Mouse (Mus musculus): ENCODE data around the gene Gon4l. TPM values are rescaled to one million over a fixed set of nuclear protein-coding genes. Genes with fewer than 3 reads are reported as not detected.

Gon4l gene
- total and polyA plus RNA-seq, 3 experiments: 16.5 to 32.9 (median 26.4) TPM

GRCm38 (mm10) chr3:88925651-88926050 lies 90.6 kb downstream of the Gon4l start:
- no peak for DNase-seq (ENCODE audit: extremely low read depth)
- dilution Hi-C loops (cut with MboI; ENCODE audit: extremely low pct_ligation_motif_present, extremely low pct_unique_long_range_greater_than_20kb, low sequenced_read_pairs): no loop called here
- in situ Hi-C loops (cut with MboI; ENCODE audit: low pct_ligation_motif_present, low pct_unique_long_range_greater_than_20kb, low sequenced_read_pairs): loop anchor here (25.0 kb wide), 1 partner anchor 112 kb away; no protein-coding TSS in a partner anchor

GRCm38 (mm10) chr3:88929501-88929900 lies 94.5 kb downstream of the Gon4l start:
- dilution Hi-C loops (cut with MboI; ENCODE audit: extremely low pct_ligation_motif_present, extremely low pct_unique_long_range_greater_than_20kb, low sequenced_read_pairs): no loop called here
- no peak overlapping the region for H3K4me2 ChIP-seq (ENCODE audit: insufficient read depth, low read depth, poor library complexity, severe bottlenecking)
- no peak for TF ChIP-seq MAX (IDR thresholded peaks at IDR 0.05; ENCODE audit: low read length)
- TF ChIP-seq MEF2A (IDR thresholded peaks at IDR 0.05; ENCODE audit: borderline replicate concordance, low read depth, low read length): no peak
- TF ChIP-seq CTCF (conservative IDR thresholded peaks at IDR 0.05 in 1 of 2, IDR thresholded peaks at IDR 0.05 in 1 of 2; ENCODE audit: low read depth in 2 of 2, low read length in 2 of 2): no peak
- TF ChIP-seq ELF1 (IDR thresholded peaks at IDR 0.05; ENCODE audit: low read depth, low read length): no peak
- no peak for TF ChIP-seq NRF1 (IDR thresholded peaks at IDR 0.05; ENCODE audit: low read depth, low read length)
- no peak overlapping the region for H3K27ac ChIP-seq (ENCODE audit: insufficient read depth, low read depth)
- H3K4me1 ChIP-seq (ENCODE audit: control insufficient read depth in 1 of 2, insufficient read depth in 2 of 2): no peaks in the 10 kb centered on the region
- no peak for DNase-seq (ENCODE audit: extremely low read depth)
- in situ Hi-C loops (cut with MboI; ENCODE audit: low pct_ligation_motif_present, low pct_unique_long_range_greater_than_20kb, low sequenced_read_pairs): loop anchor here (25.0 kb wide), 1 partner anchor 108 kb away; no protein-coding TSS in a partner anchor
- H3K9ac ChIP-seq (ENCODE audit: insufficient read depth, low read depth): no peak overlapping the region
- no peaks in the 10 kb centered on the region for H3K27me3 ChIP-seq (replicated peaks)
- H3K9me3 ChIP-seq (replicated peaks; ENCODE audit: low read length): no peaks in the 10 kb centered on the region
- H3K36me3 ChIP-seq (replicated peaks in 1 of 2; ENCODE audit: control insufficient read depth in 1 of 2, insufficient read depth in 1 of 2, low read length in 1 of 2): peaks cover 54 to 96% of the 10 kb centered on the region in 2 experiments
- no peak overlapping the region for H3K4me3 ChIP-seq (replicated peaks in 1 of 3; ENCODE audit: low read depth in 2 of 3, low read length in 2 of 3, poor library complexity in 1 of 3)
- no peaks in the 10 kb centered on the region for H3K79me2 ChIP-seq (replicated peaks; ENCODE audit: control insufficient read depth, extremely low read depth, insufficient read depth, poor library complexity, severe bottlenecking)

More at GRCm38 (mm10) chr3:88925651-88926050, 90.6 kb downstream of the Gon4l start:
- H3K9me3 ChIP-seq (replicated peaks; ENCODE audit: low read length): peaks cover 9% of the 10 kb centered on the region
- H3K4me2 ChIP-seq (ENCODE audit: insufficient read depth, low read depth, poor library complexity, severe bottlenecking): no peak overlapping the region
- no peaks in the 10 kb centered on the region for H3K4me1 ChIP-seq (ENCODE audit: control insufficient read depth in 1 of 2, insufficient read depth in 2 of 2)
- no peak overlapping the region for H3K4me3 ChIP-seq (replicated peaks in 1 of 3; ENCODE audit: low read depth in 2 of 3, low read length in 2 of 3, poor library complexity in 1 of 3)
- no peaks in the 10 kb centered on the region for H3K27me3 ChIP-seq (replicated peaks)
- H3K79me2 ChIP-seq (replicated peaks; ENCODE audit: control insufficient read depth, extremely low read depth, insufficient read depth, poor library complexity, severe bottlenecking): no peaks in the 10 kb centered on the region
- TF ChIP-seq PAX5 (IDR thresholded peaks at IDR 0.05; ENCODE audit: low read length) (no peak), RAD21 (IDR thresholded peaks at IDR 0.05; ENCODE audit: low read depth, low read length) (no peak; the same call in 1 of the 2 replicates), CTCF (conservative IDR thresholded peaks at IDR 0.05 in 1 of 2, IDR thresholded peaks at IDR 0.05 in 1 of 2; ENCODE audit: low read depth in 2 of 2, low read length in 2 of 2) (peak in 1 of 2 experiments; percentile 25; a peak in 1 of 4 replicates)
- no peak overlapping the region for H3K27ac ChIP-seq (ENCODE audit: insufficient read depth, low read depth)
- no peak overlapping the region for H3K9ac ChIP-seq (ENCODE audit: insufficient read depth, low read depth)
- H3K36me3 ChIP-seq (replicated peaks in 1 of 2; ENCODE audit: control insufficient read depth in 1 of 2, insufficient read depth in 1 of 2, low read length in 1 of 2): peaks cover 67 to 98% of the 10 kb centered on the region in 2 experiments

- TF ChIP-seq CTCF (conservative IDR thresholded peaks at IDR 0.05 in 1 of 2, IDR thresholded peaks at IDR 0.05 in 1 of 2; ENCODE audit: low read depth in 2 of 2, low read length in 2 of 2) (0 out of 4 replicates have a peak, but pooled peaks of 1 of the 2 experiments have one; percentile 1), USF1 (IDR thresholded peaks at IDR 0.05; ENCODE audit: low read depth, low read length) (no peak)
- in situ Hi-C loops (cut with MboI; ENCODE audit: low pct_ligation_motif_present, low pct_unique_long_range_greater_than_20kb, low sequenced_read_pairs): loop anchor here (10.0 to 25.0 kb wide), 2 partner anchors 98 to 174 kb away; no protein-coding TSS in a partner anchor
- Histone ChIP-seq H3K36me3 (replicated peaks in 1 of 2; ENCODE audit: control insufficient read depth in 1 of 2, insufficient read depth in 1 of 2, low read length in 1 of 2) (peaks cover 31 to 89% of the 10 kb centered on the region in 2 experiments), H3K9me3 (replicated peaks; ENCODE audit: low read length) (no peaks in the 10 kb centered on the region), H3K4me2 (ENCODE audit: insufficient read depth, low read depth, poor library complexity, severe bottlenecking) (no peak overlapping the region), H3K27me3 (replicated peaks) (no peaks in the 10 kb centered on the region), H3K4me1 (ENCODE audit: control insufficient read depth in 1 of 2, insufficient read depth in 2 of 2) (no peaks in the 10 kb centered on the region), H3K4me3 (replicated peaks in 1 of 3; ENCODE audit: low read depth in 2 of 3, low read length in 2 of 3, poor library complexity in 1 of 3) (no peak overlapping the region), H3K9ac (ENCODE audit: insufficient read depth, low read depth) (no peak overlapping the region), H3K79me2 (replicated peaks; ENCODE audit: control insufficient read depth, extremely low read depth, insufficient read depth, poor library complexity, severe bottlenecking) (no peaks in the 10 kb centered on the region; the same call in none of the 2 replicates), H3K27ac (ENCODE audit: insufficient read depth, low read depth) (no peak overlapping the region)
- no peak for DNase-seq (ENCODE audit: extremely low read depth)
- dilution Hi-C loops (cut with MboI; ENCODE audit: extremely low pct_ligation_motif_present, extremely low pct_unique_long_range_greater_than_20kb, low sequenced_read_pairs): no loop called here
These were observed 104.0 kb downstream of the Gon4l start for GRCm38 (mm10) chr3:88939071-88939470.

Measured in CH12.LX (cell line).